Mouse (Mus musculus): ENCODE results near the gene Cdh23.
A peak's percentile ranks its signal among the peaks of the same experiment; 100 is the strongest.

The Cdh23 gene

DNA sequence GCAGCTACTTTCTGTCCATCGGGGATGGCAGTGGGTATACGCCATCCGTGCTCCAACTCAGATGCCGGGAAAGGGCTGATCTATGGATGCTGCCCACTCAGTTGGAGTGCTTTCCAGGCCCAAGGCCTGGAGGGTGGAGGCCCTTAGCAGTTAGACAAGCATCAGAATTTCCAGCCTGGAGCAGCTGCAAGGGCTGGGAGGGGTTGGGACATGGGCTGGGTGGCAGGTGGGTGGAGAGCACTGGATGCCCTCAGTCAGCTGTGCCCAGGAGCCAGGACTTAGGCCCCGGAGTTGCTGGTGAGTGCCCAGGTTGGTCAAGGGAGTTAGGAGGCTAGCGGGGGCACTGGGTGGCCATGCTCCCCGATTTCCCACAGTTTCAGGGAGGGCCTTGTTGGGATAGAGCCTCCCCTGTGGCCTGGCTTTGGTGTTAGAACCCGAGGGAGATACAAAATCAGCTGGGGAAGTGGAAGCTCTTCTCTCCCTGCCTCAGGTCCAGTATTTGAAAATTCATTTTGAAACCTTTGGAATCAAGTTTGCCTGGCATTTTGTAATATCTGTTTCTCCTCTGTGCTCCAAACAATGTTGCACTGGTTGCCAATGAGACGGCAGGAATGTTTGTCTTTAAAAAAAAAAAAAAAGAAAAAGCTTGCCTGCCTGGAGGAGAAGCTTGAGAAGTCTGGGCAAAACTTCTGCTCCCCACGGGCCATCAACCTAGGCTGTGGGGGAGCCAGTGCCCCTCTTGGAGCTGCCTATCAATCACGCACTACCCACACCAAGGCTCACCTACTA lies 295.6 kb downstream of the Cdh23 start:
- no peak for DNase-seq (ENCODE audit: low spot score in 2 of 2)

DNA sequence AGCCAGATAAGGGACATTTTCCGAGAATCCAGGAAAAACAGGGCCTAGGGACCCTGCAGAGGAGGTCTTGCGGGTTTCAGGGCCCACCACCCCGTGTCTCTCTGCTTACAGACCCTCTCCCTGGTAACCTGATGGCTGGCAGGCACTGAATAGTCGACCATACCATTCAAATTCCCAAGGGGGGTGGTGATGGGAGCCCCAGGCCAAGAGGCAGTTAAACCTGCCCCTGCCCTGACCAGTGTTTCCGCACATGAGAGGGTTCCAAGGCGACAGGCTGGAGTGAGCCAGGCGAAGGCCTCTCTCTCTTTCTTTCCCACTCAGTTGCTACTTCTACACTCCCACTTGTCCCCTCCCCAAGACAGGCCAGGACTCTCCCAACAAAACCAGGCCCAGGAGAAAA lies 296.8 kb downstream of the Cdh23 start, which contains the start of gene Gm17455:
Gene Gm17455, plus strand, starts transcription at position 278 of the 400 bp plus-strand sequence.
- no peak for DNase-seq (ENCODE audit: low spot score in 2 of 2)

DNA sequence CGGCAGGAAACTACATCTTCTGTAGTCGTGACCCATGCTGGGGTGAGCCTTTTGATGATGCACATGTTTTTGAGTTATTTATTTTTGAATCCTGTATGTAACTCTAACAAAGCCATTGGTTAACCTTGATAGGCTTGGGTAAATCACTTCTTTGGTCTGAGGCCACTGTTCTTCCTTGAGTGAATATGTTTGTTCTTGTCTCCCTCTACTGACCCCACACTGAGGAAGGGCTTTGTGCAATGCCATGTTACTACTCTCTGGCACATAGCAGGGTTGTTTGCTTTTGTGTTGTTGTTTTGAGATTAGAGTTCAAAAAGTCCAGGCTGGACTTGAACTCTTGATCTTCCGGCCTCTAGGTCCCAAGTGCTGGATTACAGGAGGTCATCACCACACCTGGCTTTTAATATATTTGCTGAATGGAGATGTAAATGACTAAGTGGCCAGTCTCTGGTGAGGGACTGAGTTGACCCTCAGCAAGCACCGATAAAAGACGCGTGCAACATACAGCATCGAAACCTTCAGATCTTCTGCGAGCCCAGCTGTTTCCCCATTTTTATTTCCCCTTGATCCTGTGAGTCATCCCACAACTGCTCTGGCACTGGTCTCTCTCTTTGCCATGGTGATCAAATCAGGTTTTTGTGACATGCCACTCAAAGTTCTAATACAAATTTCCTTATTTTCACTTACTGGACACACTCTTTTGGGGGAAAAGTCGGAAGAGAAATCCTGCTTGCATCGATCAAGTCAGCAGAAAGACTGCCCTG lies 298.1 kb downstream of the Cdh23 start:
- no peak for DNase-seq (ENCODE audit: low spot score in 2 of 2)

DNA sequence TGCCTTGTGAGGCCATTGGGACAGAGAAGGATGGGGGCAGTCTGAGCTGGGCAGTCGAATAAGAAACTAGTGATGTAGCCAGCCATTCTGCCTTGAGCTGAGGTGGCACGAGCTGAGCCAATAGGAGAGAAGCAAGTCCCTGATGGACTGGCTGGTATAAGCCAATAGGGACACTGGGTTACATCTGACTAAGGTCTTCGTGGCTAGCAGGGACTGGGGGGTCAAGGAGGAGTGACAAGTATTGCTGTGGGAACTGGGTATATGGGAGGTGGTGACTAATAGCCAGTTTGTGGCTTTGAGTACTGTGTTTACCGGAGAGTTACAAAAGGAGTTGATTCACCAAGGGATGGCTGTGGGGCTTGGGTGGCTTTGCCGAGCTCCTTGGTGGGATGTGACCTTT lies 300.7 kb downstream of the Cdh23 start:
- DNase-seq (ENCODE audit: low spot score in 2 of 2) = peak; percentile 32 to 60

DNA sequence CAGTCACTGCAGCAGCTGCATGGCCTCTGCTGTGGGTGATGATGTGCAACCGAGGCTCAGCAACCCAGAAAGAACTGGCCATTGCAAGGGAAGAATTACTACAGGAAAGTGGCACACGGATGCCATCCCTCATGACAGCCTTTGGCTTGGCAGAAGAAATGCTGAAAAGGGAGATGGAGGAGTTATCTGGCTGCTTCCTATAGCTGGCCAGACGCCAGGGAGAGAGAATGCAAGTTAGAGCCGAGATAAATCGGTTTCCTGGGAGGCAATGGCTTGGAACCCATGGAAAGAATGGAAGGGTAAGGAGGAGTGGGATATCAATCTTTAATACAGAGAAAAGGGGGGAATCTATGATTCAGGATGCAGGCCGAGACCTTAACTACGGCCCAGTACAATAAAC lies 301.4 kb downstream of the Cdh23 start:
- no peak for DNase-seq (ENCODE audit: low spot score in 2 of 2)

DNA sequence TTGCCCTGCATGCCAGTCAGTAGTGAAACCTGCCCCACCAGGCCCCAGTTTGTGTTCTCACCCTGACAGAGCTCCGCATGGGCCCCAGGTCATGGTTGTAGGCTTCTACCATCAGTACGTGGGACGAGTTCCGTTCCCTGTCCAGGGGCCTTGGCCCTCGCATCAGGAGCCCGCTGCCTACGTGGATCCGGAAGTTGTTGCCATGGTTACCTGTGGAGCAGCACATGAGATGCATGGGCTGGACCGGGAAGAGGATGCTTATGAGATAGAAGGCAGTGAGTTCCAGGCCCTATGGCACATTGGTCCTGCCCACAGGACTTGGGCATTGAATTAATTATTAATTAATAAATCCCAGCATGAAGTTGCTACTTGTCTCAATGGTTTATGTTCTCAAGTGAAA lies 304.6 kb downstream of the Cdh23 start:
- DNase-seq (ENCODE audit: low spot score in 2 of 2) = no peak

DNA sequence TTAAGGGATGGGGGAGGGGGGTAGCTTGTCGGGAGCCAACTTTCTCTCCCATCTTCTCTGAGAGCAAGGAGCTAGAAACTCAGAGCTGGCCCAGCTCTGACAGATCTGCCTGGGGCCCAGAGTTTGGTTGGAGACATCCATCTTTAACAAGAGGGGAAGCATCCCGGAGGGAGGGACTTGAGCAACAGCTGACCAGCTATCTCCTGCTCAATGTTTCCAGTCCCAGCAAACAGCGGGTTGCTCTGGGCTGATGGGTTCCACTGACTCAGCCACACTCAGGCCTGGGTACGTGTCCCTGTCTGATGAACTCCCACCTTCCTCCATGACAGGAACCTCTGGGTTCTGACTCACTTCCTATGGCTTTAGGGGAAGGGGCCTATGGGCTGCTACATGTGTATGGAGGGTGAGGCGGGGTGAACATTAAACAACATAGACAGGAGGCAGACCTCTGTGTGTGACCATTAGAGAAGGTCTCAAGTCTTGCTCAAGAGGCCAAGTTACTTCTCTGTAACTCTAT lies 305.3 kb downstream of the Cdh23 start:
- DNase-seq (ENCODE audit: low spot score in 2 of 2) = no peak

DNA sequence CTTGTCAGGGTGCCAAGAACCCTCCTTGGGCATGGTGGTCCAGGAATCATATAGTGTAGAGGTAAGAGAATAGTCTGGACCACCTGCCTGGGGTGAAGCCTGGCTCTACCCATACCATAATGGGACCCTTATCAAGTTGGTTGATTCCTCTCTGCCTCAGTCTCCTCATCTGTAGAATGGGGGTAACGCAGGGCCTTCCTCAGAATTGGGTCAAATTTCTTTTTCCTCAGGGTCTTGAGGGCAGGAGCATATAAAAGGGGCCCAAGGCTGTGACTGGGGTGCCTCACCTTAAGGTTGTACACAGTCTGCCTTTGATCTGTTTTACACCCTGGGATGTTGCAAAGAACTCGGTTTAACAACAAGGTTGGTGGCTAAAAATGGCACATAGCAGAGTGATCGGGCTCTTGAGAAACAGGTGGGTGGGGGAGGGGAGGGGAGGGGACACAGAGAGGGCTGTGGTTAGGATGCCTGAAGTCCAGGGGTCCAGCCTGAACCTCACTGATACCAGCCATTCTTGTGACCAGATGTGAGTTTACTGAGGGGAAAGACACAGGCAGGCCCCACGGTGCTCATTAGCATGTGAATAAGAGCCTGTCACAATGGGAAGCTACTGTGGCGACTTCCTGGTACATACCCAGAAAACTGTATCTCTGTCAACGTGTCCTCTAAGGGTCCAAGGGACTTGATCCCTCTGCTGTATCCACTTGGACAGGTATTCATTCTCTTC lies 305.9 kb downstream of the Cdh23 start:
- DNase-seq (ENCODE audit: low spot score in 2 of 2) = peak in 1 of 2 experiments; percentile 23

DNA sequence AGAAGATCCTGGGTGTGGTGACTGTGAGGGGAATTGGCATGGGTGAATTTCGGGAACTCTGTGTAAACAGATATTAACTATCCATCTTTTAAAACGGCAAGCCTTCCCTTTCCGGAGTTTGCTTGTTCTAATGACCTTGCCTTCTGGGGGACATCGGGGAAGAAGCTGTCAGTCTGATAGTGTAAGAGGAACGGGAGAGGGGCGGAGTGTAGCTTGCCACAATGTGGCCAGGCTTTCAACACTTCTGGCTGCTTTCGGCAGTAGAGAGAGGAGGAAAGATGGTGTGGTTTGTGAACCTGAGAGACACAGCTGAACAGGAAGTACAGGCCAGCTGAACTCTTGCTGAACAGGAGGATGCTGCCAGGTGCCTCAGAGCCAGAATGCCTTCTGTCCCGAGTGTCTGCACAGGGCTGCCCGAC lies 306.8 kb downstream of the Cdh23 start:
- DNase-seq (ENCODE audit: low spot score in 2 of 2) = peak; percentile 61 to 71

DNA sequence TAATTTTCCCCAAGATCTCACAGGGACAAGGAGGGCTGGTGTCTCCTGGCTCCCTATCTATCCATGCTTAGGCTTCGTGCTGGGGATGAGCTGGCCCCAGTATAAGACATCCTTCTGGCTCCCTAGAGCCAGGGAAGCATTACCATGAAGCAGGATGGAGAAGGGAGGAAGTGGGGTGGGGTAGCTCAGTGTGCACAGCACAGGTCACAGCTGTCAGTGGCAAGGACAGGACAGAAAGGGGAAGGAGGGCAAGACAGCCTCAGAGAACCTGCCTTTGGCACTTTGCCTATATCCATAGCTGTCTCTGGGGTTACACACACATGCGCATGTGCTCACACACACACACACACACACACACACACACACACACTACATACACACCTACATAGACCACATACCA lies 308.0 kb downstream of the Cdh23 start:
- DNase-seq (ENCODE audit: low spot score in 2 of 2) = no peak

DNA sequence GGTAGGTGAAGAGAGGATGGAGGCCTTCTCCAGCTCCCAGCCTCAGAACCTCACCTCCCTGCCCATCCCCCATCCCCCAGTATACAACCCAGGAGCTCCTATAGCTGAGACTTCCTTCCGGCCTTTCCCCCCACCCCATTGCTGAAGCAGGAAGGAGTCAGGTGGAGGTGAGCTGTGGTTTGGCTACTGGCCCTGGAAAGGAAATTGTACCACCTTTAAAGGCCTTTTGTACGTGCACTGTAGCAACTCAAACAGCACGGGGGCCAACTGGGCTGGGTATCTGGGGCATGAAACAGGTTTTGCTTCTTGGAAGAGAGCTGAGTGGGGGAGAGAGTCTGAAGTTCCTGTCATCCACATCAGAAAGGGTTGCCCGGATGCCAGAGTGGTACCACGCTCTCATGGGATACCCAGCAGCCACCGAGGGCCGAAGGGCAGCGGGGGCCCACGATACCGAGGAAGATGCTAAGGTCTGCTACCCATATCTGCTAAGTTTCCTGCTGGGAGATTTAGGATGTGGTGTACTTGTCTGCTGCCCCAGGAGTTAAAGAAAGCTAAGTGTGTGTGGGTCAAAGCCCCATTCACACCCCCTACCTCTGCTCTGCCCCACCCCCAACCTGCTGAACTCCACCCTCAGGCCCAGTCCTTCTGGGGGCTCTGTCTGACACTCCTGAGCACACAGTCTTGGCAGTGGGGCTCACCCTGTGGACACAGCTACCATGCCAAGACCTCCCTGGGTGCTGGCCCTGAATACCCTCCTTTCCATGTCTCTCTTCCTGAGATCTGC lies 315.0 kb downstream of the Cdh23 start:
- DNase-seq (ENCODE audit: low spot score in 2 of 2) = peak; percentile 29 to 39

DNA sequence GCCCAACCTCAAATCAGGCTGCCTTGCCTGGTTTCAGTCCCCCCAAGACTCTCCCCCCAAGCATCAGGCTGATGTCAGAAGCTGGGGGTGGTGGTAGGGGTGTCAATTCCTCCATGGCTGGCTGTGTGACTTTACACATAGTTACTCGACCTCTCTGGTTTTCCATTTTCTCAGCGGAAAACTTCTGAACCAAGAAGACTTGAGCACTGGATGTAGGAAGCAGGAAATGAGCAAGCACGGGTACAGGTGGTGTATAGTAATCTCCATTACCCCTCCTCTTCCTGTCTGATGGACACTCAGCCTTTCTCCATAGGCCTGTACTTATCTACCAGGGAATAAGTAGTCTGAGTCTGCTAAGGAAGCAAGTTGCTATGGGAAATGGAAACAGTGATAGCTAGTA lies 316.1 kb downstream of the Cdh23 start:
- no peak for DNase-seq (ENCODE audit: low spot score in 2 of 2)

DNA sequence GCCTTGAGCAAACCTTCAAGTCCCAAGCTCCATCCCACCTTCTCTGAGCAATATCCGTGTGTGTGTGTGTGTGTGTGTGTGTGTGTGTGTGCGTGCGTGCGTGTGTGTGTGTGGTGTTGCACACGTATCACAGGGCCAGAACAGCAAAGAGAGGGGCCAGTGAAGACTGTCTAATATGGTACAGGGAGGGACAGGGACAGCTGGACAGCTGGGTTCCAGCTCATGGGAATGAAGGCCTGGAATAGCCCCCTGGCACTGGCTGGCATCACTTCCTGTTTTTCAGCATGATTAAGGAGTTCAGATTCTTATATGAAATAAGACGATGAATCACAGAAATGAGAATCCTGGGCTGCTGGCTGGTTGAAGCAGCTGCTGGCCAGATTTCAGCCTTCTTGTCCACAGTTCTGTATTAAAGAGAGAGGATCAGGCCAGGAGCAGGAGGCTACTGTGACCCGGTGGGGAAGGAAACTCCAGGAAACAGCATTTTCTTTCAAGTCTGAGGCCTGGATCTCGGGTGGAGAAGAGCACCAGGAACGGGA lies 316.8 kb downstream of the Cdh23 start:
- no peak for DNase-seq (ENCODE audit: low spot score in 2 of 2)

DNA sequence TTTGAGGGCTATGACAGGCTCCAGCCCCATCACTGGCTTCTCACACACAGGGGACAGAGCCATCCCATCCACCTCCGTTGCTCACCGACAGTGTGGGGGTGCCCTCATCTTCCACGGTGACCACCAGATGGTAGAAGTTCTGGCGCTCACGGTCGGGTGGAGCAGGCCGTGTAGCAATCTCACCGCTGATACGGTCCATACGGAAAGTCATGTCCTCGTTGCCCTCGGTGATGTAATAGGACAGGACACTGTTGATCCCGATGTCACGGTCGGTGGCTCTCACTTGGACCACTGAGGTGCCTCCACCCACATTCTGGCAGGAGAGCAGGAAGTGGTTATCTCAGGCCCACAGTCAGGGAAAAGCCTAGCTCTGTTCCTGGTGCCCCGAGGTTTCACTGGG lies 319.6 kb downstream of the Cdh23 start:
- no peak for DNase-seq (ENCODE audit: low spot score in 2 of 2)

DNA sequence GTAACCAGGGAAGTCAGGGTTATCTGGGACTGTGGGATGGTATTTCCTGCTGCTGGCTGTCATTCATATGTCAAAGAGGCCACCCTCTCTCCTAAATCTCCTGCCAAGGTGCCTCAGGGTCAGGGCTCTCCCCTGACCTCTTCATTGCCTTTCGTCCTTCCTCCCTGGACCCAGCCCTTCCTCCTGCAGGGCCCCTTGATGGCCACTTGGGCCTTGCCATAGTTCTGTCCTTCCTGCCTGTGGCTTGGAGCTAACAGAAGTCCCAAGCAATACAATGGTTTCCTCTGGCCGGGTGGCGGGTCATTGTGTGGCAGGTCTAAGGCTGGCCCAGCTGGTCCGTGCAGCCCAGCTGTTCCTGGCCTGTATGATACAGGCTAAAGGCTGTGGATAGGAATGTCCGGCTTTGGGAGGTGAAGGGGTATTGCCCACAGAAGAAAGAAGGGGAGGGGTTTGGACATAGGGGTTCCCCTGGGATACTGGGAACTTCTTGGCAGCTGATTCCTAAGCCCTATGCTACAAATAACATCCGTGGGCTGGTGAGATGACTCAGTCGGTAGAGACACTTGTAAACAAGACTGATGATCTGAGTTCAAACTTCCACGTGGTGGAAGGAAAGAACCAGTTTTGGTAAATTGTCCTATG lies 322.2 kb downstream of the Cdh23 start:
- no peak for DNase-seq (ENCODE audit: low spot score in 2 of 2)

DNA sequence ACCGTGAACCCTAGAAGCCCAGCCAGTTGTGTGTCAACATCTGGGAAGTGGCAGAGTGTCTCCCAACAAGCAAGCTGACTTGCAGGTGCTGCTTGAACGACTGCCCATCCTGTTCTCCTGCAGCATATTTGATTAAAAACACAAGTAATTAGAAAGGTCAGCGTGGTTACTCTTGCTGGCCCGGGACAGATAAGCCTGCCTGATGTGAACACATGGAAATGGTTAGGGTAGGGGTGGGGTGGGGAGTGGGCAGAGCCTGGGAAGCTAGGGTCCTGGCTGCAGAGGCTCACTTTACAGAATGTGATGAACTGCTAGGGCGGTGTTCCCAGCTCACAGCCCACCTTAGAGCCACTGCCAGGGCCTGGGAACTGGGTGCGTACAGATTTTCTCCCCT lies 322.8 kb downstream of the Cdh23 start:
- no peak for DNase-seq (ENCODE audit: low spot score in 2 of 2)

DNA sequence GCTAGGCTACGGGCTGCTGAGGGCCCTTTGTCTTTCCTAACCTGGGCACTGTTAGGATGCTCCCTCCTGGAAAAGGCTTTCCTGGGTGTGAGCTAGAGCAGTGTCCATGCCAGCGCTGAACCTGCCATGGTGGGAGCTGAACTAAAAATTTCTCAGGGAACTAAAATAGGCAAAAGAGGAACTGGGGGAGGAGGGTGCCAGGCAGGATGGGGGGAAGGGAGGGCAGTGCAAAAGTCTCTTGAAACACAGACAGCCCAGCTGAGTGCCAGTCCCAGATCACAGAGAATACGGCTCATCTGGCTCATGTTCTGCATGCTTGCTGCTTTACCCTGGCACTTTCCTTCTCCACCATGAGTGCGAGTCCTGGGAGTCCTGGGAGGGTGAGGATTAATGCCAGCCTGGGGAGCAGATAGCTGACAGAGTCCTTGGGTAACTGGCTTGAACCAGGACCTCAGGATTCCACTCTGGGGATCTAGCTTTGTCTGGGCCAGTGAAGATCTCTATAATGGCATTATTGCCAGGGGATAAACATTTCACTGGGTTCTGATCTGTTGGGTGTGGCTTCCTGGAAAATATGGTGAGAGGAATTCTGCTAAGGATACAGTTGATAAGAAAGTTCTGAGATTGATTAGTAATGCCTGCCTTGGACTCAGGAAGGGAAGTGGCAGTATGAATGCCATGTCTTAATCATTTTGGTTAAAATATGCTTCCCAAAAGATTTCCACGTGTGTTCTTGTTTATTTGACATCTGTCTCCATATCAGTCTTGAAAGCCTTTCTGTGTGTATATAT lies 324.5 kb downstream of the Cdh23 start:
- DNase-seq (ENCODE audit: low spot score in 2 of 2) = peak in 1 of 2 experiments; percentile 44

DNA sequence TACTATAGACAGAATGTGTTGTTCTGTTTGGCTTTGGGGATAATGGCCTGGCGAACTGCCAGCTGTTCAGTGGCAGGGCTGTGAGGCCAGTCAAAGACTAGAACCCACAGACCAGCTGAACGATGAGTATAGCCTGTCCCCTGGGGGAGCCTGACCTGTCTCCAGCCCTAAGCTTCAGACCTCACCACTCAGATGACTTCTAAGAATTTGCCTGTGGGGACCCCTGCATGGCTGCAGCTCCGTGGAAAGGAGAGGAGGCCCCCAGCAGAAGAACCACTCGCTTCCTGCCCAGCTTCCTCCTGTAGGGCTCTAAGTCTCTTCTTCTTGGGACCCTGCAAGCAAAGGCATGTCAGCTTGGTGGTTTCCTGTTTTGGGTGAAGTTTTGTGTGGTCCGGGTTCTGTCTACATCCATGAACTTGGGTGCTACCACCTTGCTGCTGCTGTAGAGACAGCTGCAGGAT lies 325.7 kb downstream of the Cdh23 start:
- DNase-seq (ENCODE audit: low spot score in 2 of 2) = peak; percentile 45 to 58

DNA sequence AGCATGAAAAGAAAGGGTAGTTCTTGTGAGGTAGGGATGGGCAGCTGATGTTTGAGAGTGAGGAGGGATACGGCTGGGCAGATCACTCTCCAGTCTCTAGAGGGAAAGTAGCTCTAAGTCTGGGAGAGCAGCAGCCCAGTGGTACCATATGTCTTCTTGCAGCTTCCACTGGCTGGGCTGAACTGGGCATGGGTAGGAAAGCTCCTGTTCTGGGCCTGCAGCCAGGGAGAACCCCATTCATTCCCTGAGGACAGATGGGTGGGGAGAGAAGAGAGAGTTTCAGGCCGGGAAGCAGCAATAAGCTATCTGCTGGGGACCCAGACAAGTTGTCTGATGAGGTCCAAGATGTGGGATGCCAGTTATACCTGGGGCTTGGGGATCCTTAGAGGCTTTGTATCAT lies 326.2 kb downstream of the Cdh23 start:
- DNase-seq (ENCODE audit: low spot score in 2 of 2) = no peak

DNA sequence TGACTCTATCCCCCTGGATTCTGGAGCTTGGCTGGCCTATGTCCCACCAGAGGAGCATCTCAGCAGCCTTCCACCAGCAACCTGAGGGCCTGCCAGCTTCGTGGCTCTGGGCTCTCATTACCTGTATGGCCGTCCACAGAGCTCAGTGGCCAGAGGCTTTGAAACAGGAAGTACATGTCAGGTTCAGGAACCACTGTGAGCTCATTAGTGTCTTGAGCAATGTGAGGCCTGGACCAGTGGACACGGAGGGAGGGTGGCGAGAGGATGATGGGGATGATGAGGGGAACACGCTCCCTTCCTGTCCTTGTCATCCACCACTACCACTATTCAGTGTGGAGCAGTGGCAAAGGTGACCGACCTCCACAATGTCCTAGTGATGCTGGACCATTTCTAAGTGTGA lies 326.9 kb downstream of the Cdh23 start:
- DNase-seq (ENCODE audit: low spot score in 2 of 2) = no peak

Measured in natural killer cell, adult 2 months (primary cell).